Mouse (Mus musculus) bone marrow, adult 2 months (tissue): ENCODE data around the gene Dppa5a.

ENCODE experiments used
- CTCF ChIP-seq: fragments of 200-500 bp; IDR thresholded peaks from 2 replicates; pipeline ENCODE4 v1.5.1; 2011; ENCODE audit warnings: low read length, control low read depth; ENCODE audit not compliant: control insufficient read depth, insufficient read depth
- POLR2A ChIP-seq: fragments of 200-500 bp; IDR thresholded peaks from 2 replicates; pipeline ENCODE4 v1.6.1; 2011; ENCODE audit warnings: low read depth, mild to moderate bottlenecking, control low read depth, low read length, borderline replicate concordance; ENCODE audit not compliant: control insufficient read depth

GRCm38 (mm10) chr9:78377546-78377945 is 9.6 kb upstream of the Dppa5a start:
- TF ChIP-seq POLR2A (no peak), CTCF (no peak)
